Mouse (Mus musculus): ENCODE results near the gene Tmem170b.

The Tmem170b gene

DNA sequence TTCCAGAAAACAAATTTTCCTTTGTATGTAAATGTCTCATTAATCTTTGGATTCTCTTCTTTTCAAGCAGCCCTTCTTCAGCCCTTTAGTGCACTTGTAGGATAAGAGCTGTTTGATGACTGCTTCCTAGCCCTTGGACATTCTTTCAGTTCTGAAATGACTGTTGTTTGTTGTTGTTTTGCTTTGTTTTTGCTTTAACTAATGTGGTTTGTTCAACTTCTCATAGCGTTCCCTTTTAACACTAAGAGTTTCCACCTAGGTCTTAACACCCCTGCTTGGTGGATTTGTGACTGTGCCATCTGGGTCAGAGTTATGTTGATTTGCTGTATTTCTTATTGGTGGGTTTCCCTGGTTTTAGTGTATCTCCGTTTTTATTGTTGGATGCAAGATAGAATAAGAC is 8.8 kb downstream of the Tmem170b start:
- no peak for DNase-seq (ENCODE audit: low spot score in 2 of 2)

DNA sequence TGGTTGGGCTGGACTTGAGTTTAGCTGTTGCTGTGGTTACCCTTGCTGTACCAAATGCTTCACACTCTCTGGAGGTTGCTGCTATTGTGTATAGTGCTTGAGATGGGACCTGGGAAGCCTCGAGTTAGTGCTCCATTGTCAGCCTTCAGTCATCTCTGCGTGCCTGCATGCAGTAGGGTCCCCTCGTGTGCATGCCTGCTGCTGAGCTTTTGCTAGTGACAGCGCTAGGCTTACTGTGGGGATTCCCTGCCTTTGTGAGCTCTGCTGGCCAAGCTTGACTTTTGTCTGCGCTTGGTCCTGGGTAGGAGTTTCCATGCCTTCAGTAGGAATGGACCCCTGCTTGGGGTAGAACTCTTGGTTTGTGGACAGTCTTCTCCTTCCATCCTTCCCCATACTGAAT is 9.3 kb downstream of the Tmem170b start:
- no peak for DNase-seq (ENCODE audit: low spot score in 2 of 2)

DNA sequence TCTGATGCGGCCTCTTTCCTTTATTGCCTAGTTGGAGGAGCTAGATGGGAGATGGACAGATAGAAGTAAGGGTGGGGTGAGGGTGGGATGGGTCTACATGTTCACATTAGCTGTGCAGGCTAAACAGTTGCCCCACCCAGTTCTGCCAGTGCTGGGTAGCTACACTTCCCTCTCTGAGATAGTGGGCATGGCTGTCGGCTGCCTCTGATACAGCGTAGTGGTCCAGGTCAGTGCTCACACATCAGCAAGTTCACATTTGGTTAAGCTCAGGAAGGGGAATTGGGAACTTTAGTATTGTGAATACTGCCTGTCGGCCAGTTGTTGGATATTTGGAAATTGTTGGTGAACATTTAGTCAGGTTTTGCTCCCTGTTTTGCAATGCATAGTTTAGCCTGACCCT is 13.8 kb downstream of the Tmem170b start:
- DNase-seq (ENCODE audit: low spot score in 2 of 2): no peak

DNA sequence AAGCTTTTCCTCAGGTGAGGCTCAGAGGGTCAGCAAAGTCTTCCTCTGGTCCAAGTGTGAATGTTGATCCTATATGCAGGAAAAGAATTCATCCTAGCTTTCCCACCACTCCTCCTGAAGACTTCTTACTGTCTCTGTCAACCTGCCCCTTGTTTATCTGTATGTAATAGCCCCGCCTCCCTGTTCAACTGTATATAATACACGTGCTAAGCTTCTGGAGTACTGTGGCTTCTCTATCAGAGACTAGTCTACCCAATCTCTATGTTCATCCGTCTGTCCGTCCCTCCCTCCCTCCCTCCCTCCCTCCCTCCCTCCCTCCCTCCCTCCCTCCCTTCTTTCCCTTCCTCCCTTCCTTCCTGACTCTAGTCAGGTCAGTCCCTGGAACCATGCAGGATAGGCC is 14.4 kb downstream of the Tmem170b start:
- no peak for DNase-seq (ENCODE audit: low spot score in 2 of 2)

DNA sequence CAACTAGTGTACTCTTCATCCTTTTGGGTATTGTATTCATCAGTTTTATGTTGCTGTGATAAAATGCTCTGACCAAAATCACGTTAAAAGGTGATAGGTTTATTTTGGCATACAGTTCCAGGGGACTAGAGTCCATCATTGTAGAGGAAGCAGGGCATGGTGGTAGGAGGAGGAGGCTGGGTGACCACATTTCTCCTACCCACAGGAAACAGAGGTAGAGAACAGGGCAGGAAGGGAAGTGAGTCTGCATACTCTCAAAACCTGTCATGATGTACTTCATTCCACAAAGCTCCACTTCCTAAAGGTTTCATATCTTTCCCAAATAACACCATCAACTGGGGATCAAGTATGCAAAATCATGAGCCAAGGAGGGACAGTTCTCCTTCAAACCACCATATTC is 18.4 kb downstream of the Tmem170b start:
- DNase-seq (ENCODE audit: low spot score in 2 of 2): no peak

DNA sequence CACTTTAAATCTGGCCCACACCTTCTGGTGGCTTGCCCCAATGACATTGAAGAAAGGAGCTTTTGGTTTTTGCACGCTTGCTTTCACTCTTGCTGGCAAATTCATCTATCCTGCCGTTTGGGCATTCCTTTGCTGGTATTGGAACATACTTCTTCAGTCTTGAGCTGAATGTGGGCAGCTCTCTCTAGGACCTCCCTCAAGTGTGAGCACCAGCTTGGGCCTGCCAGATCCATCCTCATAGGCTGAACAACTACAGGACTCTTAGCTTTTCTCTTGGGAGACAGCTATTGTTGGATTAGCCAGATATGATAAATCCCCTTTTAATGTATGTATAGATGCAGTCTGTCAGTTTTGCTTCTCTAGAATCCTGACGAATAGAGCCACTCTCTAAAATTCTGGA is 19.5 kb downstream of the Tmem170b start:
- no peak for DNase-seq (ENCODE audit: low spot score in 2 of 2)

DNA sequence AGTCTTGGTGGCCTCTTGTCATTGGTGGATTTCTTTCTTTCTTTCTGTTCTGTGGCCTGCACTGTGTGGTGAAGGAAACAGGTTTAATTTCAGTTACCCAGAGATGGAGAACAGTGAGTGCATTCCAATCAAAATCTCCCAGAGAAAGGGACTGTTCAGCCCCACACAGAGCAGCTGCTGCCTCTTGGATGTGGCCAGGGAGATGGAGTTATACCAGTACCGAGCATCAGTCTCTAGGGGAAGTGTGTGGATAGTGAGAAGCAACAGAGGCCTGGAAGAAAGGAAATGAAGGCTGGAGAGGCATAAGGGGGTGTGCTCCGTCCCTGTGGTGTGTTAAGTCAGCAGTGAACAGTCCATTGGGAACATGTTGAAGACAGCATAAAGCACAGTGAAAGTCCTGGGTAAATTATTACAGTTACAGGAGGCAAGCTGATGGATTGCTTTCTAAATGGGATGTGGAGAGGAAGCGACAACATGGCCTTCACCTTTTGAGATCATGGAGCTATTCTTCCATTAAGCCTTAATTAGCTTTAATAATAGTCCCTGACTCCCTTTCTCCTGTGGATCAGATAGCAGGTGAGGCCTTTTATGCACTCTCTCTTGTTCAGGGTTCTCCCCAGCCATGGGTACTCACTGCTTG is 21.7 kb downstream of the Tmem170b start:
- DNase-seq (ENCODE audit: low spot score in 2 of 2): no peak

DNA sequence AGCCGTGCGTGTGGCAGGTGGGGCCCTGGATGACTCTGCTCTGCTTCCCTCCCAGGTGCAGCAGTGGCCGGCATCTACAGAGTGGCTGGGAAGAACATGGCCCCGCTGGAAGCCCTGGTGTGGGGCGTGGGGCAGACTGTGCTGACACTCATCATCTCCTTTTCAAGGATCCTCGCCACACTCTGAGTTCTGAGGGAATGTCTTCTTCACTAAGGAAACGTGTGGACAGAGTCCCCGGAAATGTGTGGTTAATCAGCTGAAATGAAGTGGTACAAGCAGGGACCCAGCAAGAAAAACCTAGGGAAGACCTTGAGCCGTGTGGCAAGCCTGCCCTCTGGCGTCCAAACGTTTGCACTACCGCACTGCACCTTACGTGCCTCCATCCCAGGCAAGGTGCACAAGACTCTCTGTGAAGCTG is 28.7 kb downstream of the Tmem170b start:
- DNase-seq (ENCODE audit: low spot score in 2 of 2): peak; percentile 46 to 68

DNA sequence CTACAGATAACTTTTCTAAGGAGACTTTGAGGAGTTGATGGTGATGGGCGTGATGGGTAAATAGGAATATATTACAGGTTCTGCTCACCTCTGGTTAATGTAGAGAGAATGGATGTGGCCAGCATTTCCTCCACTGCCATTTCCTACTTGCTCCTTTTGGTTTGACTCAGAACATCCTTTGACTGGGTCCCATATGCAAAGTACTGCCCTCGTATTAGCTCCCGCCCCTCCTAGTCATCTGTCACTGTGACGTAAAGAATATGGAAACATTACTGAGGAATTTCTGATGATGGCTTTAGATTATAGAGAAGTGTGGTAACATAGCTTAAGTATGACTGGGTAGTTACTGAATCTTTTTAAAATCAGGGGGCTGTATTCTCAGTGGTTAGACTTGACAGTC is 32.4 kb downstream of the Tmem170b start:
- DNase-seq (ENCODE audit: low spot score in 2 of 2): no peak

DNA sequence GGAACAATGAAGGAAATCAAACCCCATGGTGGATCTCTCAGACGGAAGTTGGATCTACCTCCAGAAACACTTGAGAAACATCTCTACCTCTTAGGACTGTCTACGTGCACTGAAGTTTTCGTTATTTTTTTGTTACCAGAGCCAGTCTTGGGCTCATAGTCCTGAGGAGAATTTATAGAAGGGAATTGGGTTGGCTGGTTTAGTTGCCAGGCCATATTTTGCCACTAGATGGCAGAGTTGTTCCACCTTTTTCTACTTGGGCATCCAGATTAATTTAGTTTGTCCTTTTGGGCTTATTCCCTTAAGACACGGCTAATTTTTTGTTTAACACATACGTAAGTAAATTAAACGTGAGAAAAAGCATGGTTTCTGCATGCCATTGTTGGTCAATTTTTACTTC is 37.1 kb downstream of the Tmem170b start:
- peak in 1 of 2 experiments; percentile 40 for DNase-seq (ENCODE audit: low spot score in 2 of 2)

DNA sequence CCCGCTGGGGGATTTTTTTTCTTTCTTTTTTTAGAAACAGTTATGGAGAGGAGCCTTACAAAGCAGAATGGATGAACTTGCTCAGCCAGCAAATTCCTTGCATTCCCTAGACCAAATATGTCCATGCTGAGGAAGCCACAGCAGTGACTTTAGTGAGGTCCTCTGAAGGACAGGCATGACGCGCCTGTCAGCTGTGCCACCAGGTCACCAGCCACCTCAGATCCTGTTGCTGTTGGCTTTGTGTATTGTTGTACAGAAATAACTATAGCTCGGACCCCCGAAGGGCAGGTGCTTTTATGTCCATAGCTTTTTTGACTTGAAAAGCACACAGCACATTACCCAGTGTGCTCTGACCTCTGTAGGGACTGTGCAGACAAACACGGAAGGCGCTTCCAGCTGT is 38.1 kb downstream of the Tmem170b start:
- DNase-seq (ENCODE audit: low spot score in 2 of 2): no peak

DNA sequence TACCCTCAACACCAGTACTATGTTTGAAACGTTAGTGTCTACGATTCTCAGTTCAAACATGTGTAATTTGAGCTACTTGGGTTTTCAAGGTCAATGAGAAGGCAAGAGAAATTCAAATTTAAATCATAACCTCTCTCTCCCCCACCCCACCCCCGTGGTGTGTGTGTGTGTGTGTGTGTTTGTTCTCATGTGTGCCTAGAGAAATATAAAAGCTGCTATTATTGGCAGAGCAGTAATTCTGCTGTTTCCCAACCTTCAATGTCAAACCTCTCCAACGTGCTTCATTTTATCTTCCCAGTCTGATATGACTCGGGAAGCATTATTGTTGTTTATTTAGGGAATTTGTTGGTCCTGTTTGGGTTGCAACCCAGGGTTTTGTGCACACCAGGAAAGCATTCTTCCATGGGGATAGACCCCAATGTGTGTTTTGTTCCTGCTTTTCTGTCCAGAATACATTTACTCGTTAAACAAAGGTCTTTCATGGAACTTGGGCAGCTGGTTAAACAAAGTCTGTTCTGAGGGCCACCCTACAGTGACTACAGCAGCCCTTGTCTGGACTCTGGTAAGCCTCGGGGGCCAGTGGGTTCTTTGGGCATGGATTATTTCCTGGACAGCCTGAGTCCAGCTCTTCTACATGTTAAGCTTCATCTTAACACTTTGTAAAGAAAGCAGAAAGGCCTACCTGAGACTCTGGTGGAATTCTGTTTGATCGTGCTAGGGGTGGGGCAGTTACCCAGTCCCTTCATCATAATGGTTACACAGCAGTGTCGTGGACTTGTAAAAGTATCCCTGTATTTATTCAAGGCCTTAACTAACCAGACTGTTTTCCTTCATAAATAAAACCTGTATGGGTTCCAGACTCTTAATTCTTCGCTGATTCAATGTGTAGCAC is 39.1 kb downstream of the Tmem170b start:
- no peak for DNase-seq (ENCODE audit: low spot score in 2 of 2)

DNA sequence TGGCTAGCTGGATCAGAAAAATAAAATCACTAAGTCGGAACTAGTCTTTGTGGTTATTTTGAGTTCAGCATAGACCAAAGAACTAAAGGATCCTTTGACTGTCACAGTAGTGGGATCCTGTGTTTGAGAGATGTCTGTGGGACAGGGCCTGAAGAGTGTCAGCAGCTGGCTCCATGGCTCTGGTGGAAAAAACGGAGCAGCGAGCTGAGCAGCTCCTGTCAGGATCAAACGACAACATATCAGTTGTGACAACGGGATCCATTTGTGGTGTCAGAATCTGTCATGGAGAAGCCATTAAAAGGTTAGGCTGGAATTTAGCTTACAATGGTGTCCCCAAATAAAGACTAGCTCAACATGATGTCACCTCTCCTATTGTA is 39.8 kb downstream of the Tmem170b start:
- no peak for DNase-seq (ENCODE audit: low spot score in 2 of 2)

DNA sequence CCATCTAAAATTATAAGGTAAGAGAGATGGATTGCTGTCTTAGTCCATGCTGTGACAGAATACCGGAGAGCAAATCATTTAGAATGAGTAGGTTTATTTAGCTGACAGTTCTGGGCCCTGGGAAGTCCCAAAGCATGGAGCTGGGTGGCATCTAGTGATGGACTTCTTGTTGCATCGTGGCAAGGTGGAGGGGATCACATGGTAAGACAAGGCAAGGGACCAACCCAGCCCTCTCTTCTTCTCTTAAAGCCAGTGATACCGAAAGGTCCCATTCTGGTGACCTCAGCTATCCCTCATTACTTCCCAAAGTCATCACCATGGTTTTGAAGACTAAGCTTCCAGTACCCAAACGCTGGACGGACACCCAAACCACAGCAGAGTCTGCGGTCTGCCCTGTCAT is 42.3 kb downstream of the Tmem170b start:
- DNase-seq (ENCODE audit: low spot score in 2 of 2): no peak

DNA sequence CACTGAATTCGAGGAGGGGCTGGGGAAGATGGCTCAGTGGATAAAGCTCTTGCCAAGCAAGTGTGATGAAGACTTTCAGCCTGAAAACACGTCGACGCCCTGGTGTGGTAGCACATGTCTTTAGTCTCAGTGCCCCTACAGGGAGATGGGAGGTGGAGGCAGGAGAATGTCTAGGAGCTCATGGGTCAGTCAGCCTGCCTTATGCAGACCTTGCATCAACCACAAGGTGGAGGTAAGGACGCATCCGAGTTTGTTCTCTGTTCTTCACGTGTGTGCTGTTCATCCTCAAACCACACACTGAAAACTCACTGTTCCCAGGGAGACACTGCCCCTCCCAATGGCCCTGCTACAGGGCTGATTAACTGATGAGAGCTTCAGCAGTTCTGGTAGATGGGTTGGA is 45.0 kb downstream of the Tmem170b start:
- no peak for DNase-seq (ENCODE audit: low spot score in 2 of 2)

DNA sequence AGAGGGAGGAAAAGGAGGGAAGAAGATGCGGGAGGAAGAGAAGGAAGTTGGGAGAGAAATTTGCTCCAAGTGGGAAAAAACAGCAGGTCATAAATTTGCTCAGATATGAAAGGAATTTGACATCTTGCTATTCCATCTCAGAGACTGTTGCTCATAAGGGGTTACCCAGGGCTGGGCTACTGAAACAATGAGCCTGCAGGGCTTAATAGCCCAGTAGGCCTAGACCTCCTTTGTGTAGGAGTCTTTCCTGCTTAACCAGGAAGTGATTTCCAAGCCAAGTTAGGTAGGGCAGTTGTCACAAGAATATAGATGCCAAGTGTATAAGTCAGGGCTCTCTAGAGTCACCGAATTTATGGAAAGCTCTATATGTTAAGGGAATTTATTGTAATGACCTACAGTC is 48.1 kb downstream of the Tmem170b start:
- DNase-seq (ENCODE audit: low spot score in 2 of 2): no peak

DNA sequence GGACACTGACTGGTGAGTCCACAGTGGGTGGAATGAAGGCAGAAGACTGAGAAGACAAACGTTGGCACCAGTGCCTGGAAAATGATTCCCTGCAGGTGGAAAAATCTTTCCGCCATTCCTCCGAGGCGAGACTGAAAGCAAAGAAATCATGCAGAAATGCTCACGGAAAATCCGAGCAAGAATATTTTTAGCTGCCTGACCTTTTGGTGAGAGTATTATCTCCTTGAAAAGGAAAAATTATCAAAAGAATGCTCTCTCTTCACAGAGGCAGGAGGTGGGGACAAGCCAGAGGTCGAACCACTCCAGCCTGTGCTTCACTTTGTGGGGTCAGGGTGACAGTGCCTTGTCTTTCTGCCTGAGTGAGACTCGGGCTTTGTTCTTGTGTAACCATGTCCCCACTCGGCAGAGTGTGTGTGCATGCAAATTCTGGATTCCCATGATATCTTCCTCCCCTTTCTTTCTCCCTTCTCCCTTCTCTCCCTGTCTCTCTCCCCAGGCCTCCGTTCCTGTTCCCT is 49.9 kb downstream of the Tmem170b start:
- no peak for DNase-seq (ENCODE audit: low spot score in 2 of 2)

DNA sequence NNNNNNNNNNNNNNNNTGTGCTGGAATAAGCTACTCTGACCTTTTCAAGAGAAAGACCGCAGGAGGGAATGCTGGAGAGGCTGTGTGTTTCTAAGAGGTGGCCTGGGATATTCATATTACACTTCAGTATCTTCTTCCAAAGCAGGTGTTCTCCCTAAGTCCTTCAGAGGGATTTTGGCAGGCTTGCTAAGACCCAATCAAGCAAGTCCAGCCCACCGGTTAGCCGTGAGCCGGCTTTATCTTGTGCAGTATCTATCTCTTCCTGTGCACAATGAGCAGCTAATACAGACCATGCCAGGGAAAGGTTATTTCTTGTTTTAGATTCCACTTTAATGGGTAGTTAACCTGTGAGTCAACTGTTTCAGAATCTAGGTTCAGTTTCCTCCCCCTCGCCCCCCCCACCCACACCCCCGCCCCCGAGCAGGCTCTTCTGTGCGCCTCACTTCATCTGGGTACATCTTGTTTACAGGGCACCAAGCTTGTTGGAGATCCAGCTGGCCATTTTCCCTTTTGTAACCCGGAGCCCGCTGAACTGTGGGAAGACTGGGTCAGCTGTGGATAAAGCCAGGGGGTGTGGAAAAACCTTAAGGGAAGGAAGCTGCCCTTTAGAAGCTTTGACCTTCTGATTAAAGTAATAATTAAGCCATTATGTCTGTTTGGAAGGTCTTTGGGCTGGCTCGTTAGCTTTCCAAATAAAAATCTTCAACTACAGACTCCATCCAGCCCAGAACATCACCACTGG is 54.5 kb downstream of the Tmem170b start:
- DNase-seq (ENCODE audit: low spot score in 2 of 2): no peak

DNA sequence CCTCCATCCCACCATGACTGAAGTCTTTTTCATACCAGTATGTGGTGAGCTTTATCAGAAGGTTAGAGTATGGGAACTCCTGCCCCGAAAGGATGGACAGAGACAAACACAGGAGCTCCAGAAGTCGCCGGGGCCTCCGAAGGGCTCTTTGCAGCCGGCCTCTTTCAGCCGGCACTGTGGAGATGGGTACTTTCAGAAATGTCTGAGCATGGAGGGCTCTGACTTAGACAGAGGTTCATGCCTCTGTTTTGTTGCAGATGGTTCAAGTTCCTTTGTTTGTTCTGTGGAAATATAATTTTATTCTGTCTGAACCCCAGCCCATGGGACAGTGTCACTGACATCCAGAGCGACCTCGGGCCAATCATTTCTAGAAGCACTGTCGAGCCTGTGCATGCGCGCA is 55.4 kb downstream of the Tmem170b start:
- DNase-seq (ENCODE audit: low spot score in 2 of 2): no peak

DNA sequence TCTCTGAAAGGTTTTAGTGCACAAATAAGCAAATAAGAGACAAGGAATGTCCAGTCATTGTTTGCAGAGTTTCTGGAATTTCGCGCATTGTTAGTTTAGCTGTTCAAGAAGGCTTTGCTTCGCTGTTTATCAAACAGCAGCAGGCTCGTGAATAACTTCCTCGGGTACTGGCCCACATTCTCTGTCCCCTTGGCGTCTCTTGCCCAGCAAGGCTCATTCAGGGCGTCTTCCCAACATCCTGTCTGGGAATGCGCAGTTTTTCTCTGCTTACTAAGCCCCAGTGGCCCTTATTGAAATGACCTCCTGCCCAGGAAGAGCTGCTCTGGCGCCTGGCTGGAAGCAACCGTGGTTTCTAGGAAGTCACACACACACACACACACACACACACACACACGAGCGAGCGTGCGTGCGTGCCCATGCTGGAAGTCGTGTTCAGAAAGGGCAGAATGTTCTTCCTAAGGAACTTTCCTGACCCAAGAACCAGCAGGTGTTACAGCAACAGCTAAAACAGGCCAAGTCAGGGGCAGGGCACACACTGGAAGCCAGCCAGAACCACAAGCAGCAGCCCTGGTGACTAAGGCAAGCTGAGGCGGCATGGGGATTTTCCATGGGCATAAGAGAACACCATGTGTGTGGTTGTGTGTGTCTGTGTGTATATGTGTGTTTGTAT is 56.8 kb downstream of the Tmem170b start:
- DNase-seq (ENCODE audit: low spot score in 2 of 2): peak; percentile 50 to 61

DNA sequence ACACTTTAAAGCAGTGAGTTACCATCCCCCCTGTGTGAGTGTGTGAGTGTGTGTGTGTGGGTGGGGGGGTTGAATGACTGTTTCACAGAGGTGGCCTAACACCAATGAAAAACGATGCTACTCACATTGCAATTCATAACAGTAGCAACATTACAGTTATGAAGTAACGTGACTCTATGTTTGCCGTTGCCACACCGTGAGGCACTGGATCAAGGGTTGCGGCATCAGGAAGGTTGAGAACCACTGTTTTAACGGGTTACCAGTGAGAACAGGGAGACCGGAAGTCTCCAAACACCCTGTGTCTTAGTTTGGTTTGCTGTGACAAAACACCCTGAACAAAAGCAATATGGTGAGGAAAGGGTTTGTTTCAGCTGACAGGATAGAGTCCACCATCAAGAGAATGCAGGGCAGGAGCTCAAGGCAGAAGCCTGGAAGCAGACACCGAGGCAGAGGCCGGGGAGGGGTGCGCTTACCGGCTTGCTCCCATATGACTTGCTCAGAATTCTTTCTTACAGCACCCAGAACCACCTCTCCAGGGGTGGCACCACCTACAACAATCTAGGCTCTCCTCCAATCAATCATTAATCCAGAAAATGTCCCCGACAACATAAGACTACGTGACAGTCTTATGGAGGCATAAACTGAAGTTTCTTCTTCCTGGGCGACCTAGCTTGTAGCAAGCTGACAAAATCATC is 57.9 kb downstream of the Tmem170b start:
- DNase-seq (ENCODE audit: low spot score in 2 of 2): no peak
